Mouse (Mus musculus) forebrain, embryonic 11.5 days (tissue): ENCODE data around the gene Poc1b. TPM values are rescaled to one million over a fixed set of nuclear protein-coding genes. Genes with fewer than 3 reads are reported as not detected.

Source experiments
- ATAC-seq: fragments of 200-750 bp; cut with Nextera tagmentation; replicated peaks from 2 replicates; pipeline ENCODE4 v1.8.0; 2017; ENCODE audit warnings: moderate TSS enrichment; ENCODE audit not compliant: low FRiP score
- DNase-seq: peaks from one replicate; pipeline ENCODE4 v3.0.0-alpha.2; 2017; ENCODE audit warnings: low spot score
- H3K27ac ChIP-seq: fragments of 300-500 bp; sonication (generic); 2 replicates; pipeline ENCODE4 v1.5.1; 2014; ENCODE audit warnings: low read depth, low read length
- H3K27me3 ChIP-seq: fragments of 300-500 bp; sonication (generic); 2 replicates; pipeline ENCODE4 v1.6.1; 2014; ENCODE audit warnings: mild to moderate bottlenecking, low read length, mixed read lengths; ENCODE audit not compliant: control insufficient read depth, insufficient read depth
- H3K36me3 ChIP-seq: fragments of 300-500 bp; sonication (generic); 2 replicates; pipeline ENCODE4 v1.6.1; 2014; ENCODE audit warnings: mild to moderate bottlenecking, low read length, moderate library complexity, mixed read lengths; ENCODE audit not compliant: control insufficient read depth, insufficient read depth
- H3K4me1 ChIP-seq: fragments of 300-500 bp; sonication (generic); replicated peaks from 2 replicates; pipeline ENCODE4 v1.6.1; 2014; ENCODE audit warnings: low read length, mixed read lengths; ENCODE audit not compliant: control insufficient read depth, insufficient read depth
- H3K4me2 ChIP-seq: fragments of 300-500 bp; sonication (generic); 2 replicates; pipeline ENCODE4 v1.6.1; 2014; ENCODE audit warnings: low read depth, mild to moderate bottlenecking, low read length, moderate library complexity, mixed read lengths; ENCODE audit not compliant: severe bottlenecking
- H3K4me3 ChIP-seq: fragments of 300-500 bp; sonication (generic); 2 replicates; pipeline ENCODE4 v1.5.1; 2014; ENCODE audit warnings: low read depth, low read length
- H3K9ac ChIP-seq: fragments of 300-500 bp; sonication (generic); 2 replicates; pipeline ENCODE4 v1.6.1; 2014; ENCODE audit warnings: low read length
- H3K9me3 ChIP-seq: fragments of 300-500 bp; sonication (generic); 2 replicates; pipeline ENCODE4 v1.6.1; 2016; ENCODE audit warnings: low read length, mixed read lengths; ENCODE audit not compliant: control insufficient read depth
- whole genome bisulfite sequencing: fragments of 180-500 bp; shearing (Covaris S2); extraction: QIAGEN DNeasy Blood & Tissue Kit; methylation state at CpG from one replicate; pipeline ENCODE4 v1.1.7; 2014; 5-methylcytosine and 5-hydroxymethylcytosine counted together
- polyA plus RNA-seq: library from polyadenylated mRNA; unstranded; fragments of >200 nt; fragmentation: Nextera tagmentation; extraction: Ambion mirVana; gene quantifications from 2 replicates; pipeline ENCODE4 v1.2.1, GENCODE M21; 2014

Poc1b gene
- polyA plus RNA-seq, 1 experiment from 2014 or later: 42.7 TPM

- ATAC-seq (peak; percentile 90), DNase-seq (peak; percentile 93)
- no peak overlapping the region for H3K9ac ChIP-seq
- H3K36me3 ChIP-seq: no peaks in the 10 kb centered on the region
- no peak overlapping the region for H3K27ac ChIP-seq
- H3K4me2 ChIP-seq: no peak overlapping the region
- no peaks in the 10 kb centered on the region for H3K9me3 ChIP-seq
- no peak overlapping the region for H3K4me3 ChIP-seq
- H3K27me3 ChIP-seq: no peaks in the 10 kb centered on the region
- 48% methylated on average over 23 of the region's 23 CpGs for WGBS
- H3K4me1 ChIP-seq: no peaks in the 10 kb centered on the region
These were observed 22.2 kb upstream of the Poc1b start for GRCm38 (mm10) chr10:99084397-99085239.

- no peaks in the 10 kb centered on the region for H3K4me1 ChIP-seq
- ATAC-seq: peak; percentile 68
- H3K36me3 ChIP-seq: no peaks in the 10 kb centered on the region
- no peaks in the 10 kb centered on the region for H3K27me3 ChIP-seq
- no peak overlapping the region for H3K4me3 ChIP-seq
- 69% methylated on average over 6 of the region's 6 CpGs for WGBS
- H3K27ac ChIP-seq: no peak overlapping the region
- DNase-seq: peak; percentile 54
- H3K9me3 ChIP-seq: no peaks in the 10 kb centered on the region
- H3K4me2 ChIP-seq: no peak overlapping the region
- H3K9ac ChIP-seq: no peak overlapping the region
These were observed 21.6 kb upstream of the Poc1b start for GRCm38 (mm10) chr10:99085240-99085587.

DNA sequence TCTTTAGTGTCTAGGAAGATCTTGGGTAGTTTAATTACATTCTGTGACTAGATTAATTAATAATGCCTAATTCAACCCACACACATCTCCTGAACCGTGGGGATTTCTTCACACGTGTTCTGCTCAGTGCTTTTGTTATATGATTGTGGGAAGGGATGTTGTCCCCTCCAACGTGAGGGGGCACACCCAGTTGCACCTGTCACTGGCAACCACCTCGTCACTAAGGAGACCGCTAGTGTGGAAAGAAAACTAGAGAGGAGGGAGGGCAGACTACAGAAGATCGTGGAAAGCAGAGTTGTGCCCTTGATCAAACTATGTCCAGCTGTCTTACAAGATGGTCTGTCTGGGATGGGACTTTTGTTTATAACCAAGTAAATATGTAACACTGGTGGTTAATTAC is 20.8 kb upstream of the Poc1b start:
- no peak for DNase-seq
- Histone ChIP-seq H3K9me3 (no peaks in the 10 kb centered on the region), H3K4me3 (no peak overlapping the region), H3K36me3 (no peaks in the 10 kb centered on the region), H3K27ac (no peak overlapping the region), H3K27me3 (no peaks in the 10 kb centered on the region), H3K4me2 (no peak overlapping the region), H3K4me1 (no peaks in the 10 kb centered on the region), H3K9ac (no peak overlapping the region)
- no peak for ATAC-seq
- 80% methylated on average over 6 of the region's 6 CpGs for WGBS

- Histone ChIP-seq H3K36me3 (no peaks in the 10 kb centered on the region), H3K27me3 (no peaks in the 10 kb centered on the region), H3K9ac (no peak overlapping the region), H3K4me1 (no peaks in the 10 kb centered on the region), H3K4me2 (no peak overlapping the region), H3K27ac (no peak overlapping the region), H3K9me3 (no peaks in the 10 kb centered on the region), H3K4me3 (no peak overlapping the region)
- no peak for ATAC-seq
- WGBS: 84% methylated on average over 6 of the region's 6 CpGs
- no peak for DNase-seq
These were observed 16.9 kb upstream of the Poc1b start for GRCm38 (mm10) chr10:99089906-99090305.

DNA sequence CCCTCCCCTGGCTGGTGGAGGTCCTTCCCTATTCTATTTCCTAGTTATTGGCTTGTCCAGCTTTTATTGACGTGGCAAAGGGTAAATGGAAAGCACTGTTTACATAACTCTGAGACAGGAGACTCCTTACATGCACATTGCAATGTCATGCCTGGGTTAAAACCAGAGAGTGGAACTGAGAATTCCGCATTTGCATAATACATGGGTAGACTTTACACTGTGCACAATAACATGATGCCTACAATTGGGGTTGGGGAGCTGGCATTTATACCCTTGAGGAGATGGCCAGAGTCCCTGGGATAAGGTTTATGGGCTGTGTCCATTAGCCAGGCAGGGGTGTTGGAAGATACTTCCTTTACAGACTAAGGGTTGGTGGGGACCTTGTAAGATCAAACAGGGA is 13.5 kb upstream of the Poc1b start:
- DNase-seq (no peak), ATAC-seq (no peak)
- 87% methylated on average over 2 of the region's 2 CpGs for WGBS
- Histone ChIP-seq H3K27me3 (no peaks in the 10 kb centered on the region), H3K27ac (no peak overlapping the region), H3K4me3 (no peak overlapping the region), H3K9me3 (no peaks in the 10 kb centered on the region), H3K4me1 (no peaks in the 10 kb centered on the region), H3K36me3 (no peaks in the 10 kb centered on the region), H3K9ac (no peak overlapping the region), H3K4me2 (no peak overlapping the region)

DNA sequence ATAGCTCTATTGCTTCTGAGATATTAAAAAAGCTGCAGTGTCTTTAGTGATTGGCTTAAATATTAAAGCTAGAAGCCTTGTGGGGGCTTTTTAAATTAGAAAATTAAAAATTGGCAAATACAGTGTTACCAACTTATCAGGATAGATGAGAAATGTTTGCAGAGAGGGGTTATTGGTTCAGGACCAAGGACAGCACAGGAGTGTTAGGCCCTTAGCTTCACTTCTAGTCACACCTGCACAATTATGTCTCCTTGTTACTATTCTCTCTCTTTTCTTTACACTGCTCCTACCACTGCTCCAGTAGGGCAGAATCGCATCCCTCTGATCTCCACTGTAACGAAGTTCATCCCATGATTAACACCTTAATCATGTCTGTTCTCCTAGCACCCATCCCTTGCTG is 11.7 kb upstream of the Poc1b start:
- no peak overlapping the region for H3K27ac ChIP-seq
- no peak for ATAC-seq
- no peaks in the 10 kb centered on the region for H3K27me3 ChIP-seq
- no peak for DNase-seq
- 85% methylated on average over 2 of the region's 2 CpGs for WGBS
- no peak overlapping the region for H3K4me2 ChIP-seq
- no peaks in the 10 kb centered on the region for H3K4me1 ChIP-seq
- H3K9me3 ChIP-seq: no peaks in the 10 kb centered on the region
- H3K4me3 ChIP-seq: no peak overlapping the region
- H3K36me3 ChIP-seq: no peaks in the 10 kb centered on the region
- H3K9ac ChIP-seq: no peak overlapping the region

GRCm38 (mm10) chr10:99097374-99097773 is 9.5 kb upstream of the Poc1b start:
- Histone ChIP-seq H3K36me3 (no peaks in the 10 kb centered on the region), H3K27ac (no peak overlapping the region), H3K9me3 (no peaks in the 10 kb centered on the region), H3K27me3 (no peaks in the 10 kb centered on the region), H3K4me2 (no peak overlapping the region), H3K4me1 (no peaks in the 10 kb centered on the region), H3K9ac (no peak overlapping the region), H3K4me3 (no peak overlapping the region)
- DNase-seq: no peak
- 76% methylated on average over 10 of the region's 10 CpGs for WGBS
- no peak for ATAC-seq

DNA sequence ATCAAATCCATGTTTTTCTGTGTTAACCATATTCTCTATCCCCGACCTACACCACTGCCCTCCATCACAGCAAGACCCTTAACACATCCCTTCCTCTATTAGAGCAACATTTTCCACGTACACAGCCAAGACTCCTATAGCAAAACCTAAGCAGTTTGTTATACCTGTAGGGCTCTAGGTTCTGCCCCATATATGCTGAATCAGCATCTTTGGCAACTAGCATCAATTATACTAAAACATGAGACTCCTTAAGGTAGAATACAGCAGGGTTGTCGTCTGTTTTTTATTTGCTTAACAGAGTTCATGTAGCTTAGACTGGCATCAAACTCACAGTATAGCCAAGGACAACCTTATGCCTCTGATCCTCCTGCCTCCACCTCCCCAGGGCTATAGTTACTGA is 1.3 kb upstream of the Poc1b start:
- Histone ChIP-seq H3K36me3 (peaks cover 3% of the 10 kb centered on the region; the same call in 1 of the 2 replicates), H3K4me3 (peak overlapping the region; percentile 89; the same call in 1 of the 2 replicates), H3K9ac (no peak overlapping the region), H3K9me3 (no peaks in the 10 kb centered on the region), H3K4me2 (no peak overlapping the region), H3K4me1 (peaks cover 2% of the 10 kb centered on the region; the same call in 1 of the 2 replicates), H3K27me3 (no peaks in the 10 kb centered on the region), H3K27ac (no peak overlapping the region)
- no peak for DNase-seq
- WGBS: 86% methylated on average over 3 of the region's 3 CpGs
- no peak for ATAC-seq

- Histone ChIP-seq H3K4me2 (peak overlapping the region; percentile 85), H3K27ac (peak overlapping the region; percentile 80; the same call in 1 of the 2 replicates), H3K9ac (peak overlapping the region; percentile 89), H3K9me3 (no peaks in the 10 kb centered on the region), H3K27me3 (no peaks in the 10 kb centered on the region), H3K4me1 (peaks cover 2% of the 10 kb centered on the region; the same call in 1 of the 2 replicates), H3K36me3 (peaks cover 3% of the 10 kb centered on the region; the same call in 1 of the 2 replicates), H3K4me3 (peak overlapping the region; percentile 89)
- 35% methylated on average over 8 of the region's 8 CpGs for WGBS
- DNase-seq (no peak), ATAC-seq (no peak)
These were observed 529 bp upstream of the Poc1b start for GRCm38 (mm10) chr10:99106311-99106702.
